Mouse (Mus musculus): ENCODE data around the gene 4931409K22Rik.

DNA sequence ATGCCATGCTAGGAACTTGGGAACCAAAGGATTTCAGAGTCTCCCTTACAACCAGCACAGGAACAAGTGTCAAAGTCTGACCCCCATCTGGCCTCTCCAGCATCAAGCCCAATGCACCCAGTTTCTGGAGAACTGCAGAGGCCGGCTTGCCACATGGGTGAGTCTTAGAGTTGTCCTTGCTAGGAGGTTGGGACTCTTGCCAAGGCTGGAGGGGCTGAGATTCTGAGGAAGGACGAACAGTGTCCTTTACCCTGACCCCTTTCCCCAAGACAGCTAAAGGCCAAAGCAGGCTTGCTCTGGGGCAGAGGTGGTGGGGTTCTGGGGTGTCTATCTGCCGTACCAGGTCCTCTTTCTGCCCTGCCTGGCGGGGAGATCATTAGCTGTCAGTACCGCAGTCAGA, 20.1 kb downstream of the 4931409K22Rik start:
- TF ChIP-seq ZNF384 (IDR thresholded peaks at IDR 0.05; ENCODE audit: low read depth, low read length) (no peak), CTCF (conservative IDR thresholded peaks at IDR 0.05 in 1 of 2, IDR thresholded peaks at IDR 0.05 in 1 of 2; ENCODE audit: low read depth in 2 of 2, low read length in 2 of 2) (no peak), MAX (IDR thresholded peaks at IDR 0.05; ENCODE audit: low read length) (no peak), USF2 (conservative IDR thresholded peaks at IDR 0.05; ENCODE audit: low read depth, low read length) (no peak), POLR2A (IDR thresholded peaks at IDR 0.05; ENCODE audit: low read depth, low read length) (no peak), EP300 (IDR thresholded peaks at IDR 0.05; ENCODE audit: low read length) (no peak), NELFE (IDR thresholded peaks at IDR 0.05; ENCODE audit: low read depth, low read length) (no peak), USF1 (IDR thresholded peaks at IDR 0.05; ENCODE audit: low read depth, low read length) (no peak), ZMIZ1 (IDR thresholded peaks at IDR 0.05; ENCODE audit: low read depth, low read length) (no peak), NRF1 (IDR thresholded peaks at IDR 0.05; ENCODE audit: low read depth, low read length) (no peak), MAFK (IDR thresholded peaks at IDR 0.05; ENCODE audit: insufficient replicate concordance, low read length) (no peak), UBTF (IDR thresholded peaks at IDR 0.05; ENCODE audit: low read depth, low read length) (no peak), CHD2 (IDR thresholded peaks at IDR 0.05; ENCODE audit: low read length) (no peak)

Data from CH12.LX (cell line).